Mouse (Mus musculus) heart, embryonic 11.5 days (tissue): ENCODE data around the gene Furin. TPM values are rescaled to one million over a fixed set of nuclear protein-coding genes. Genes with fewer than 3 reads are reported as not detected.

ENCODE experiments used
- ATAC-seq: fragments of 200-750 bp; cut with Nextera tagmentation; replicated peaks from 2 replicates; pipeline ENCODE4 v1.8.0; 2017; ENCODE audit warnings: moderate library complexity; ENCODE audit not compliant: insufficient number of reproducible peaks, low FRiP score, low TSS enrichment
- H3K27ac ChIP-seq: fragments of 300-500 bp; sonication (generic); 2 replicates; pipeline ENCODE4 v1.5.1; 2014; ENCODE audit warnings: mild to moderate bottlenecking, low read depth, low read length
- H3K27me3 ChIP-seq: fragments of 300-500 bp; sonication (generic); 2 replicates; pipeline ENCODE4 v1.6.1; 2014; ENCODE audit warnings: mild to moderate bottlenecking, low read length, mixed read lengths; ENCODE audit not compliant: control insufficient read depth, insufficient read depth
- H3K36me3 ChIP-seq: fragments of 300-500 bp; sonication (generic); 2 replicates; pipeline ENCODE4 v1.6.1; 2014; ENCODE audit warnings: mild to moderate bottlenecking, low read length, moderate library complexity, mixed read lengths; ENCODE audit not compliant: control insufficient read depth, insufficient read depth
- H3K4me1 ChIP-seq: fragments of 300-500 bp; sonication (generic); 2 replicates; pipeline ENCODE4 v1.6.1; 2014; ENCODE audit warnings: low read length; ENCODE audit not compliant: control insufficient read depth, insufficient read depth
- H3K4me2 ChIP-seq: fragments of 300-500 bp; sonication (generic); 2 replicates; pipeline ENCODE4 v1.6.1; 2014; ENCODE audit warnings: mild to moderate bottlenecking, moderate library complexity
- H3K4me3 ChIP-seq: fragments of 300-500 bp; sonication (generic); 2 replicates; pipeline ENCODE4 v1.5.1; 2014; ENCODE audit warnings: low read depth, low read length
- H3K9ac ChIP-seq: fragments of 300-500 bp; sonication (generic); 2 replicates; pipeline ENCODE4 v1.6.1; 2014; ENCODE audit warnings: mild to moderate bottlenecking, low read depth, low read length, moderate library complexity
- H3K9me3 ChIP-seq: fragments of 300-500 bp; sonication (generic); replicated peaks from 2 replicates; pipeline ENCODE4 v1.6.1; 2016; ENCODE audit warnings: low read length; ENCODE audit not compliant: control insufficient read depth
- WGBS: fragments of 180-500 bp; shearing (Covaris S2); extraction: QIAGEN DNeasy Blood & Tissue Kit; methylation state at CpG from one replicate; pipeline ENCODE4 v1.1.7; 2014; ENCODE audit not compliant: insufficient replicate concordance; 5-methylcytosine and 5-hydroxymethylcytosine counted together
- polyA plus RNA-seq: library from polyadenylated mRNA; unstranded; fragments of >200 nt; fragmentation: Nextera tagmentation; extraction: Ambion mirVana; gene quantifications from 2 replicates; pipeline ENCODE4 v1.2.1, GENCODE M21; 2014

The Furin gene
- polyA plus RNA-seq, 1 experiment from 2014 or later: 23.5 TPM

DNA sequence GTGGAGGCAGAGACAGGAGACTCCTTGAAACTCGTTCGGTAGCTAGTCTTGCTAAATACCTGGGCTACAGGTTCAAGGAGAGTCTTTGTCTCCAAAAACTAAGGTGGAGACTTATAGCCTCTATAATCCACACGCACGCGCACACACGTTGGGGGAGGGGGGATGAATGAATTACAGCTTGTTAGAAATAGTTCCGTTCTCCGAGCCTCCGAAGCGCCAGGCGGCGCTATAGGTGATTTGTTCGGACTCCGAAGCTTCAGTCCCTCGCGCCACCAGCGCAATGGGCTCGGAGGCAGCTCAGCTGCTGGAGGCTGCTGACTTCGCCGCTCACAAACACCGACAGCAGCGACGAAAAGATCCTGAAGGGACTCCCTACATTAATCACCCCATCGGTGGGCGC lies 62.4 kb downstream of the Furin start, which contains the start of gene Hddc3:
TSS of gene Hddc3 (plus strand) at position 247 of the 400 bp plus-strand sequence.
- H3K27ac ChIP-seq: peak within 1 kb of the TSS; percentile 54
- no peak for ATAC-seq
- peak within 1 kb of the TSS; percentile 88 for H3K9ac ChIP-seq
- no peaks in the 10 kb centered on the region for H3K27me3 ChIP-seq
- H3K36me3 ChIP-seq: no peaks in the 10 kb centered on the region
- H3K4me2 ChIP-seq: peak within 1 kb of the TSS; percentile 91
- WGBS: 1% methylated on average over 25 of the region's 25 CpGs
- H3K4me3 ChIP-seq: peak within 1 kb of the TSS; percentile 59
- H3K9me3 ChIP-seq: no peaks in the 10 kb centered on the region
- peaks cover 25% of the 10 kb centered on the region for H3K4me1 ChIP-seq

DNA sequence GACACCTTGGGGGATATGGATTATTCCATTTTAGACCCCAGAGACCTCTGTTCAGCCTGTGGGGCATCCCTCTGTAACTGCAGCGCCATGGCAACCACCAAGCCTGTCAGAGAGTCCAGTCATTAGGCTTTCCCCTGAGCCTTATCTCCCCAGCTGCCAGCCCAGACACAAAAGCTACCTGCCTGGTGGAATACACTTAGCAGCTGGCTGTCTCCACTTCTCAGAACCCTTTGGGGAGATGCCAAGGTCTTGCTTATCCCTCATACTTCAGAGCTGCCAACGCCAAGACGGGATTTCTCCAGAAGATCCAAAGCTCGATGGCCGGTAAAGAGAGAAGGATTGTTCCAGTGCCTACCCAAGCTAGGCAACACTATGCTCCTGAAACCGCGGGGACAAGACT lies 63.4 kb downstream of the Furin start:
- Histone ChIP-seq H3K4me2 (no peak overlapping the region), H3K9ac (no peak overlapping the region), H3K4me1 (peaks cover 23% of the 10 kb centered on the region), H3K36me3 (no peaks in the 10 kb centered on the region), H3K27me3 (no peaks in the 10 kb centered on the region), H3K27ac (no peak overlapping the region), H3K9me3 (no peaks in the 10 kb centered on the region), H3K4me3 (no peak overlapping the region)
- WGBS: 61% methylated on average over 7 of the region's 7 CpGs
- no peak for ATAC-seq

DNA sequence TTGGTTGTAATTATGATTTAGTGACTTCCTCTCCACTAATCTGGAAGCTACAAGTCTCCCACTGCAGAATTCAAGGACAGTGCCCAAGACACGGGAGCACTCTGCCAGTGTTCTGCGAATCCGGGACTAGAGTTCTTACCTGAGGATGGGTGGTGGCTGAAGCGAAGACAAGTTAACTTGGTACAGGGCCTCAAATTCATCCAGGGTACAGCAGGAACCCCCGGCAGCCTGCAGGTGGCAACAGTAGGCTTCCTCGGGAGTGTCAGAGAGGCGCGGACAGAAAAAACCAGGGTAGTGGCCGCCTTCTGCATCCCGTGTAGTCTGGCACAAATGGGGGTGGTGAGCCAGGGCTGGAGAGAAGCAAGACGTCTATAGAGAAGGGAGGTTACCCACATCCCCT lies 64.4 kb downstream of the Furin start, which contains the start of gene Unc45a:
TSS of gene Unc45a (minus strand) at position 213 of the 400 bp plus-strand sequence.
- Histone ChIP-seq H3K27ac (peak within 1 kb of the TSS; percentile 70), H3K36me3 (peaks cover 4% of the 10 kb centered on the region), H3K27me3 (no peaks in the 10 kb centered on the region), H3K4me1 (peaks cover 22% of the 10 kb centered on the region), H3K9me3 (no peaks in the 10 kb centered on the region), H3K9ac (peak within 1 kb of the TSS; percentile 61), H3K4me3 (peak within 1 kb of the TSS; percentile 64), H3K4me2 (peak within 1 kb of the TSS; percentile 95)
- peak; percentile 61; the same call in 1 of the 2 replicates for ATAC-seq
- WGBS: under 1% methylated on average over 11 of the region's 11 CpGs

DNA sequence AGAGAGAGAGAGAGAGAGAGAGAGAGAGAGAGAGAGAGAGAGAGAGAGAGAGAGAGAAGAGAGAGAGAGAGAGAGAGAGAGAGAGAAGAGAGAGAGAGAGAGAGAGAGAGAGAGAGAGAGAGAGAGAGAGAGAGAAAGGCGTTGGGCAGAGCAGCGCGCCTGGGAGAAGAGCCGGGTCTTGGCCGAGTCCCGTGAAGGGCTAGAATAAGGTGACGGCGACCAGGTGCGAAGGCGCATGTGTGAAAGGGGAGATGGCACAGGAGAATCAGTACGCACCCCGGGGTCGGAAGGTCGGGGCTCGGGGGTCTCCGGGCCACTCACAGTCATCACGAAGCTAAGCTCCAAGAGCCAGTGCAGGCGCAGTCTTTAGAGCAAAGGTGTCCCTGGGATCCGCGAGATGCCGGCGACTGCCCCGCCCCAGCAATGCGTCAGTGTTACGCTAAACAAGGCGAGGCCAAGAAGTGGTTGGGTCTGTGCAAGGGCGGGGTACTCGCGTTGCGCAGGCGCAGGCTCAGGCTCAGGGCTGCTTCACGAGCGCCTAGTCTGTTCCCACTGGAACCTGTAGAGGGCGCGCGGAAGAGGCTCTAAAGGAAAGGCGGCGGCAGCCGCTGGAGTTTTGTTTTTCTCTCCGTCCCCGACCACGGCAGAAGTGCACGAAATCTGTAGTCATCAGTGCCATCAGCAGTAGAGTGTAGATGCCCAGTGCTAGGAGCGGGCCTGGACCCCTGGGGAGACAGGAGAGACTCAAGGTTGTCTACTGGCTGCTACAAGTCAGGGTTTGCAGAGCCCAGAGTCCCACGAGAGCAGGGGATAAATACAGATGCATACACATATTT lies 65.2 kb downstream of the Furin start:
- ATAC-seq: peak; percentile 96
- Histone ChIP-seq H3K27me3 (no peaks in the 10 kb centered on the region), H3K4me3 (peak overlapping the region; percentile 64), H3K9me3 (no peaks in the 10 kb centered on the region), H3K4me1 (peaks cover 22% of the 10 kb centered on the region), H3K27ac (peak overlapping the region; percentile 70), H3K4me2 (peak overlapping the region; percentile 95), H3K36me3 (peaks cover 9% of the 10 kb centered on the region), H3K9ac (peak overlapping the region; percentile 73)
- under 1% methylated on average over 44 of the region's 45 CpGs for WGBS

DNA sequence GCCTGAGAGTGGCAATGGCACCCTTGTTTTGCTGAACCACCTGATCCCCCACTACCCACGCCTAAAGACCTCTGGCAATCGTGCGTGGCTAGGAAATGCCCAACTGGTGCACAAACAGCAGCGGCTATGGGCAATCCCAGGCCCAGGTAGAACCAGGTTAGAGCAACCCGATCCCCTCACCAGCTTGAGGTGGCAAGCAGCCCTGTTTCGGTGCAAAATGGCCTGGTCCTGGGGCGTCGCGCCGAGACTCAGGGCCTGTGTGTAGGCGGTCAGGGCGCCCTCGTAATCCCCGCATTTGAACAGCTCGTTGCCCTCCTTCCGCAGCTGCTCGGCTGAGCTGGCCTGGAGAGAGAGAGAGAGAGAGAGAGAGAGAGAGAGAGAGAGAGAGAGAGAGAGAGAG lies 65.9 kb downstream of the Furin start:
- peak overlapping the region; percentile 95 for H3K4me2 ChIP-seq
- peaks cover 22% of the 10 kb centered on the region for H3K4me1 ChIP-seq
- peak overlapping the region; percentile 73 for H3K9ac ChIP-seq
- H3K4me3 ChIP-seq: peak overlapping the region; percentile 64
- no peaks in the 10 kb centered on the region for H3K9me3 ChIP-seq
- peaks cover 9% of the 10 kb centered on the region for H3K36me3 ChIP-seq
- no peak for ATAC-seq
- H3K27ac ChIP-seq: peak overlapping the region; percentile 41; the same call in 1 of the 2 replicates
- 10% methylated on average over 17 of the region's 17 CpGs for WGBS
- no peaks in the 10 kb centered on the region for H3K27me3 ChIP-seq

Other genes with a start within 250 kb of the Furin start
- 5.9 and 8.5 TPM in 2 replicates for gene Sema4b, start 218.6 kb downstream of the Furin start, polyA plus RNA-seq
- 53.8 and 57.4 TPM in 2 replicates for gene Cib1, start 172.6 kb downstream of the Furin start, polyA plus RNA-seq
- gene Gdpgp1, start 172.6 kb downstream of the Furin start, polyA plus RNA-seq: 4.6 and 5.5 TPM in 2 replicates
- gene Ttll13, start 159.1 kb downstream of the Furin start, polyA plus RNA-seq: 0.31 and 0.51 TPM in 2 replicates
- gene Ngrn, start 144.2 kb downstream of the Furin start, polyA plus RNA-seq: 41.4 and 41.8 TPM in 2 replicates
- 12.3 and 13.4 TPM in 2 replicates for gene Vps33b, start 135.8 kb downstream of the Furin start, polyA plus RNA-seq
- 148 and 156 TPM in 2 replicates for gene Prc1, start 111.0 kb downstream of the Furin start, polyA plus RNA-seq
- 8.9 and 9.0 TPM in 2 replicates for gene Rccd1, start 81.0 kb downstream of the Furin start, polyA plus RNA-seq
- 11.3 and 15.6 TPM in 2 replicates for gene Unc45a, start 64.4 kb downstream of the Furin start, polyA plus RNA-seq
- 13.3 and 15.7 TPM in 2 replicates for gene Hddc3, start 62.3 kb downstream of the Furin start, polyA plus RNA-seq
- gene Man2a2, start 34.1 kb downstream of the Furin start, polyA plus RNA-seq: 12.3 and 12.7 TPM in 2 replicates
- 4.7 and 7.1 TPM in 2 replicates for gene Fes, start 17.5 kb downstream of the Furin start, polyA plus RNA-seq
- 27.7 and 28.2 TPM in 2 replicates for gene Blm, start 129.7 kb upstream of the Furin start, polyA plus RNA-seq